Mouse (Mus musculus) bone marrow macrophage, adult 2 months (primary cell): ENCODE results near the gene Arhgef3. TPM values are rescaled to one million over a fixed set of nuclear protein-coding genes. Genes with fewer than 3 reads are reported as not detected.

Experiments used
- H3K27ac ChIP-seq: 2 replicates; pipeline ENCODE4 v1.5.1; 2012; ENCODE audit warnings: low read depth, low read length; ENCODE audit not compliant: insufficient read depth
- H3K4me1 ChIP-seq: 2 replicates; pipeline ENCODE4 v1.6.1; 2012; ENCODE audit warnings: low read length; ENCODE audit not compliant: control insufficient read depth, insufficient read depth
- H3K4me3 ChIP-seq: 2 replicates; pipeline ENCODE4 v1.5.1; 2012; ENCODE audit warnings: mild to moderate bottlenecking, low read length, moderate library complexity; ENCODE audit not compliant: insufficient read depth
- CTCF ChIP-seq: IDR thresholded peaks from 2 replicates; pipeline ENCODE4 v1.5.1; 2012; ENCODE audit warnings: low read depth, mild to moderate bottlenecking, low read length, moderate library complexity
- POLR2A ChIP-seq: IDR thresholded peaks from 2 replicates; pipeline ENCODE4 v1.6.1; 2012; ENCODE audit warnings: mild to moderate bottlenecking, low read depth, low read length, borderline replicate concordance
- polyA plus RNA-seq: library from polyadenylated mRNA; stranded (reverse); fragments of >200 nt; gene quantifications from 2 replicates; pipeline ENCODE4 v1.2.4, GENCODE M21; 2012; ENCODE audit not compliant: missing spikeins, insufficient read depth, insufficient read length

The Arhgef3 gene
- polyA plus RNA-seq, 1 experiment, result 10.2 TPM

- H3K27ac ChIP-seq, result no peak overlapping the region
- H3K4me1 ChIP-seq, result peaks cover 3% of the 10 kb centered on the region; the same call in 1 of the 2 replicates
Measured at GRCm38 (mm10) chr14:27187025-27187424, 72.3 kb downstream of the Arhgef3 start.

DNA sequence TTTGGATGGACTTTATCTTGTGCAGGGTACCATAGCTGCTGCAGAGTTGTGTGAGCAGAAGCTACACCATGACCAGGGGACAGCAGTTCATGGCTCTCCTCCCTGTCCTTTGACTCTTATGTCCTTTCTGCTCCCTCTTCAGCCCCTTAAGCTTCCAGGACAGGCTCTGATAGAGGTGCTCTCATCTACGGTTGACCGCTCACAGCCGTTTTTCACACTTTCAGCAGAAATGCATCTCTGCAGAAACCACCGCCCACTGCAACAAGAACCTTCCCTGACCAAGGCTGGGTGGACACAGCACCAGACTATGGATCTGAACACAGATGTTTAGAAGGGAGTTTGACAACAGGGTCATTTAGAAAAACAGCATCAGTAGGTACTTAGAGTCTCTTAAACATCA lies 73.2 kb downstream of the Arhgef3 start:
- Histone ChIP-seq H3K4me1 (peaks cover 3% of the 10 kb centered on the region; the same call in 1 of the 2 replicates), H3K27ac (no peak overlapping the region), H3K4me3 (no peak overlapping the region)
- TF ChIP-seq CTCF (no peak), POLR2A (no peak)

More at GRCm38 (mm10) chr14:27187025-27187424, 72.3 kb downstream of the Arhgef3 start:
- no peak overlapping the region for H3K4me3 ChIP-seq
- peak; percentile 67 for TF ChIP-seq CTCF
- no peak for TF ChIP-seq POLR2A

- TF ChIP-seq CTCF, result 0 out of 2 replicates have a peak, but pooled peaks have one; percentile 25
- no peak for TF ChIP-seq POLR2A
- Histone ChIP-seq H3K4me1 (no peaks in the 10 kb centered on the region), H3K4me3 (no peak overlapping the region), H3K27ac (no peak overlapping the region)
Measured at GRCm38 (mm10) chr14:27192450-27192849, 77.8 kb downstream of the Arhgef3 start.

- Histone ChIP-seq H3K4me1 (no peaks in the 10 kb centered on the region), H3K27ac (no peak overlapping the region), H3K4me3 (no peak overlapping the region)
- TF ChIP-seq CTCF, result no peak
- TF ChIP-seq POLR2A, result no peak
Measured at GRCm38 (mm10) chr14:27196980-27197379, 82.3 kb downstream of the Arhgef3 start.

DNA sequence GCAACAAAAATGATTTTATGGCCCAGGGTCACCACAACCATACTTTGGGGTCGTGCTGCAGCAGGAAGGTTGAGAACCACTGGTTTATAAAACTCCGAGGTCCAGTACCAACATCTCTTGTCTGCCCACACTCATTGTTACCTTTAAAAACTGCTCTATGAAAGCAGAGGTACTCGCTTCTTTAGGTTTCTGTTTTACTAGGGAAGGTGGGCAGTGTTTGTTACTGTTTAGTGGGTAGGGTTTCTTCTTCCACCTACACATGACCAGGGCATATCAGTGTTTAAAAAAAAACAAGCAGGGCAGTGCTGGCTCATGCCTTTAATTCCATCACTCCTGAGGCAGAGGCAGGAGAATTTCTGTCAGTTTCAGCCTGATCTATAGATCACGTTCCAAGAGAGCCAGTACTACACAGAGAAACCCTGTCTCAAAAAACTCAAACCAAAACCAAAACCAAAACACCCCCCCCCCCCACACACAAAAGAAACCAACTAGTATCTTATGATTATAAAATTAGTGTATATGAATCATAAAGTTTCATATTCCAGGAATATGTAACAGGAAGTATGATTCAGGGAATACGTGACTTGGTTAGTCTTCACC lies 83.9 kb downstream of the Arhgef3 start:
- Histone ChIP-seq H3K27ac (no peak overlapping the region), H3K4me1 (no peaks in the 10 kb centered on the region), H3K4me3 (no peak overlapping the region)
- TF ChIP-seq POLR2A (no peak), CTCF (no peak)

- Histone ChIP-seq H3K4me3 (no peak overlapping the region), H3K4me1 (no peaks in the 10 kb centered on the region), H3K27ac (no peak overlapping the region)
- TF ChIP-seq CTCF (no peak), POLR2A (no peak)
Measured at GRCm38 (mm10) chr14:27199119-27199518, 84.4 kb downstream of the Arhgef3 start.

DNA sequence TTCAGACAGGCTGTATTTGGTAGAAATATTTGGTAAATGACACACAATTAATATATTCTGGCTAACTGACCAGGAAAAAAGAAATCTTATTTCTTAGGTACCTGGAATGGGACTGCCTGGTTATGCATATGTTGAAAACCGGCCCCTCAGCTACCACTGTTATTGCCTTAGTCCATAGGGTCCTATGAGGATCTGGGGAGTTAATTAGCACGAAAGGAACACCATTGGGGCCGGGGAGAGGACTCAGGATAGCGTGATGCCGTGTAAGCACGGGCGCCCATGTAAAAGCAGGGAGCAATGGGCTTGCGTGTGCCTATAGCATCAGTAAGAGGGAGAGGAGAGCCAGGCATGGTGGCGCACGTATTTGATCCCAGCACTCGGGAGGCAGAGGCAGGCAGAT lies 85.2 kb downstream of the Arhgef3 start:
- TF ChIP-seq CTCF, result no peak
- TF ChIP-seq POLR2A, result no peak
- H3K4me1 ChIP-seq, result no peaks in the 10 kb centered on the region
- H3K4me3 ChIP-seq, result no peak overlapping the region
- no peak overlapping the region for H3K27ac ChIP-seq

DNA sequence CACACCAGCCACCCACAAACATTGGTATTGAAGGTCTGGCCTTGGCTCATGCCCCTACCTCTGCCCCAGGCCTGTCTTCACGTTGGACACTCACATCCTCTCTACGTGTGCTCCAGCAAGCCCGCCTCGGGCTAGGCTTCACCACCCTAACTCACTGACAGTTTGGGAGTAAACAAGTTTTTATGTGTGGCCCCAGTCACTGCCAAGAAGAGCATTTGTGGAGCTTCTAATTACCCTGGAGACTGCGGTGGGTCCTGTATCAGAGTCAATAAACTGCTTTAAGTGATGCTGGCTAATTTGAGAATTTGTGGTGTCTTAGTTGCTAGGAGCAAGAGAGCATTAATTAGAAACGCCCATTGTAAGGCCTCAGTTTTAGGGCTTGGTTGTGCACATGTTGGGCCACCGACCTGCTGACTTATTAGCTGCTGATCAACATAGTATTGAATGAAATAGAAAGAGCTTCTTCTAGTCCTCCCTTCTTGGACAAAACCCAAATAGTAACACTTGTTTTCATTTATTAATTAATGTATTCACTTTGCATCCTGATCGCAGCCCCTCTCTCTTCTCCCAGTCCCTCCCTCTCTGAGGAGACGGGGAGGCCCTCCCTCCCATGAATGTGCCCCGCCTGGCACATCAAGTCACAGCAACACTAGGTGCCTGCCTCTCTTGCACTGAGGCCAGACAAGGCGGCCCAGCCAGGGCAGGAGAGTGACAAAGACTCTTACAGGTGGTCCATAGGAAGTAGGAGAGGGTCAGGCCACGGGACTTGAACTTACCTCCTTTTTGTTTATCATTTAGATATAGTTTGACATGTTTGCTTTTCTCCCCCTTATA lies 86.3 kb downstream of the Arhgef3 start:
- Histone ChIP-seq H3K27ac (no peak overlapping the region), H3K4me3 (no peak overlapping the region), H3K4me1 (no peaks in the 10 kb centered on the region)
- TF ChIP-seq POLR2A (no peak), CTCF (no peak)

DNA sequence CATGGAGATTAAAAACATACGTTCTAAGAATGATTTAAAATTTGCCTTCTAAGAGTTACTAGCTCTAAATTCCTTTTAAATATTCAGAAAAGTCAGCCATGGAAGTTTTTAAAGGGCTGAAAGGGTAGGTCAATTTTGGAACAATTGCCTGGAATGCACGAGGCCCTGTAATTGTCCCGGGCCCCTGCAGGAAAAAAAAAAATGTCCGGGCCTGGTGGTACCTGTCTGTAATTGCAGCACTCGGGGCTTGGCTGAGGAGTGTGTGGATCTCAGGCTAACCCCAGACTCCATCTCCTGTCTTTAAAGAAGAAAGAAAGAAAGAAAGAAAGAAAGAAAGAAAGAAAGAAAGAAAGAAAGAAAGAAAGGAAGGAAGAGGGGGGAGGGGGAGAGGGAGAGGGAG lies 87.1 kb downstream of the Arhgef3 start:
- Histone ChIP-seq H3K27ac (no peak overlapping the region), H3K4me1 (no peaks in the 10 kb centered on the region), H3K4me3 (no peak overlapping the region)
- TF ChIP-seq POLR2A (no peak), CTCF (no peak)

- TF ChIP-seq POLR2A (no peak), CTCF (no peak)
- no peak overlapping the region for H3K4me3 ChIP-seq
- H3K27ac ChIP-seq, result no peak overlapping the region
- H3K4me1 ChIP-seq, result no peaks in the 10 kb centered on the region
Measured at GRCm38 (mm10) chr14:27204704-27205103, 90.0 kb downstream of the Arhgef3 start.
